Mouse (Mus musculus) liver, embryonic 13.5 days (tissue): ENCODE measurements around the gene Slc35a2. TPM values are rescaled to one million over a fixed set of nuclear protein-coding genes. Genes with fewer than 3 reads are reported as not detected.

ENCODE experiments used
- ATAC-seq: fragments of 200-750 bp; cut with Nextera tagmentation; 2 replicates; pipeline ENCODE4 v1.8.0; 2017; ENCODE audit warnings: low read depth, mild to moderate bottlenecking, moderate number of reproducible peaks, moderate library complexity
- DNase-seq: peaks from one replicate; pipeline ENCODE4 v3.0.0; 2022
- H3K27ac ChIP-seq: fragments of 300-500 bp; sonication (generic); 2 replicates; pipeline ENCODE4 v1.5.1; 2015; ENCODE audit warnings: moderate library complexity, mild to moderate bottlenecking, inconsistent platforms
- H3K27me3 ChIP-seq: fragments of 300-500 bp; sonication (generic); 2 replicates; pipeline ENCODE4 v1.6.1; 2015; ENCODE audit warnings: mild to moderate bottlenecking, inconsistent platforms
- H3K36me3 ChIP-seq: fragments of 300-500 bp; sonication (generic); 2 replicates; pipeline ENCODE4 v1.6.1; 2015; ENCODE audit warnings: mild to moderate bottlenecking, inconsistent platforms
- H3K4me1 ChIP-seq: fragments of 300-500 bp; sonication (generic); replicated peaks from 2 replicates; pipeline ENCODE4 v1.6.1; 2015; ENCODE audit warnings: inconsistent platforms
- H3K4me2 ChIP-seq: fragments of 300-500 bp; sonication (generic); 2 replicates; pipeline ENCODE4 v1.6.1; 2015; ENCODE audit warnings: inconsistent platforms, mild to moderate bottlenecking, moderate library complexity
- H3K4me3 ChIP-seq: fragments of 300-500 bp; sonication (generic); replicated peaks from 2 replicates; pipeline ENCODE4 v1.5.1; 2015; ENCODE audit warnings: mild to moderate bottlenecking, inconsistent platforms
- H3K9ac ChIP-seq: fragments of 300-500 bp; sonication (generic); 2 replicates; pipeline ENCODE4 v1.6.1; 2015; ENCODE audit warnings: mild to moderate bottlenecking, inconsistent platforms
- H3K9me3 ChIP-seq: fragments of 300-500 bp; sonication (generic); replicated peaks from 2 replicates; pipeline ENCODE4 v1.6.1; 2016; ENCODE audit warnings: inconsistent platforms
- WGBS: fragments of 180-500 bp; shearing (Covaris S2); methylation state at CpG from one replicate; pipeline ENCODE4 v1.1.7; 2015; ENCODE audit not compliant: insufficient replicate concordance; 5-methylcytosine and 5-hydroxymethylcytosine counted together
- polyA plus RNA-seq: library from polyadenylated mRNA; unstranded; fragments of >200 nt; fragmentation: Nextera tagmentation; extraction: Ambion mirVana; gene quantifications from 2 replicates; pipeline ENCODE4 v1.2.1, GENCODE M21; 2015

Slc35a2 gene
- polyA plus RNA-seq, 1 experiment from 2014 or later = 17.8 TPM

DNA sequence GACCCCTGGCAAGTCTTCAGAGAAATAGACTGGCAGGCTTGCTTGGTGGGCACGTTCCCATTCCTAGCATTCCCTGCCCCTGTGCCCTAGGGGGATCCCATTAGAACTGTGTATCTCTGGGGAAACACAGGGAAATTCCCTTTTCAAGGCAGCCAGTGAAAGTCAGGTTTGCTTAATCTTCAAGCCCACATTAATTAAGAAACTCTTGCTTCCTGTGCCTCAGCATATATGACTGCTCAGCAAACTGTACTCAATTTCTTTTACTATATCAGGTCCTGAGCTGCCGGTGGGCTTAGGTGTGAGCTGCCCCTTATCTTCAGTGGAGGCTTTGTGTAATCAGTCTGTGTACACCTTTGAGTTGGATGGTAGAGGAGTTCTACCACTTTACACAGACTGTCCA is 18.0 kb upstream of the Slc35a2 start:
- H3K9me3 ChIP-seq = no peaks in the 10 kb centered on the region
- peaks cover 23% of the 10 kb centered on the region for H3K4me1 ChIP-seq
- WGBS = 48% methylated on average over 2 of the region's 2 CpGs
- H3K9ac ChIP-seq = no peak overlapping the region
- DNase-seq (no peak), ATAC-seq (no peak)
- no peak overlapping the region for H3K27ac ChIP-seq
- no peak overlapping the region for H3K4me3 ChIP-seq
- peaks cover 35% of the 10 kb centered on the region for H3K36me3 ChIP-seq
- H3K4me2 ChIP-seq = no peak overlapping the region
- H3K27me3 ChIP-seq = no peaks in the 10 kb centered on the region

DNA sequence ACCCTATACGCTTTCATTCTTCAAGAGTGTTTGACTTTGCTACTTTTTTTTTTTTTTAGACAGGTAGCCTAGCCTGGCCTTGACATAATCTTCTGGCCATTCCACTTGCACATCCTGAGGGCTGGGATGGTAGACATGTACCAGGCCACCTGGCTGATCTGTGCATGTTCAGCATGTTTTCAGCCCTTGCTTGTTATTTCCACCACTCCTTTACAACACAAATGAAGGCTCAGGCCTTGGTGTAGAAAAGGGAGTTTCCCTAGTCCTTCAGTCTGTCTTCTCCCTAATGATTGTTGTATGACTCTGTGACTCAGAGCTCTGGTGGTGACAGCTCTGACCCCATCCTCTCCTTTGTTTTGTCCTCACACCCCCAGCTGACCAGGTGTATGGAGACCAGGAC is 16.7 kb upstream of the Slc35a2 start:
- H3K9ac ChIP-seq = no peak overlapping the region

DNA sequence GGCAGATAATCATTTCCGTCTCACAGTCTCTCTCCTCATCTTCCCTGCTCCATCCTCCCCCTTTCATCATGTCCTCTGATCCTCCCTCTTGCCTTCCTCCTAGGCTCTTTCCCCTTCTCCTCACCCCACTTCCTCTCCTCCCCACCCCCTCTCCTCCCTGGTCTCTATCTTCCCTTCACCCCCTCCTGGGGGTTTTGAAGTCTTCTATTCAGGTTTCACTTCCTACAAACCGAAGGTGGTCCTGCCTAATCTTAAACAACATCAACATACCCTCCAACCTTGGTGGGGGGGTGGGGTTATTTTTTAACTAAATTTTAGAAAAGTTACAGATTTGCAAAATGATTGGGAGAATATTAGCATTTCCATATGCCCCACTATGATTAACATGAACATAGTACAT is 15.3 kb upstream of the Slc35a2 start:
- no peak overlapping the region for H3K4me2 ChIP-seq
- DNase-seq (no peak), ATAC-seq (no peak)
- peaks cover 13% of the 10 kb centered on the region for H3K4me1 ChIP-seq
- H3K27me3 ChIP-seq = no peaks in the 10 kb centered on the region
- no peak overlapping the region for H3K9ac ChIP-seq
- H3K9me3 ChIP-seq = no peaks in the 10 kb centered on the region
- no peak overlapping the region for H3K4me3 ChIP-seq
- WGBS = 41% methylated on average over 2 of the region's 2 CpGs
- H3K27ac ChIP-seq = no peak overlapping the region
- H3K36me3 ChIP-seq = peaks cover 55% of the 10 kb centered on the region

More for the DNA sequence above, 16.7 kb upstream of the Slc35a2 start:
- Histone ChIP-seq H3K4me1 (peaks cover 13% of the 10 kb centered on the region), H3K9me3 (no peaks in the 10 kb centered on the region), H3K27ac (no peak overlapping the region), H3K27me3 (no peaks in the 10 kb centered on the region), H3K4me2 (no peak overlapping the region), H3K36me3 (peaks cover 44% of the 10 kb centered on the region), H3K4me3 (no peak overlapping the region)
- WGBS = 75% methylated on average over 1 of the region's 1 CpGs
- DNase-seq = no peak
- ATAC-seq = no peak

DNA sequence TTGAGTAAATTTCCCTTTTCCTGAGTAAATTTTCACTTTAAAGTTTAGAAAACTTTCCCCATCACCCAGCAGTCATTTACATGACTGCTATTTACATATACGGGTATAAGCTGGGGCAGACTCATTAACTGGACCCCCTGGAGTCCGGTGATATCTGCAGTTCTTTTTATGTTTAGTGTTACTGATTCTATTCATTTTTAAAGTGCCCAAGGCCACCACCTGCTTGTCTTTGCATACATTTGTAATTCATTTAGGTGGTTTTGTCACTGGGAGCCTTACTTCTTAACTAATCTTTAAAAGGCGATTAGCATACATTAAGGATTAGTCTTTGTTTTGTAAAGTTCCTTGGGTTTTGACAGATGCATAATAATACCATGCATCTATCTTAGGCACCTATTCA is 14.0 kb upstream of the Slc35a2 start:
- Histone ChIP-seq H3K4me2 (no peak overlapping the region), H3K4me1 (peaks cover 11% of the 10 kb centered on the region), H3K27ac (no peak overlapping the region), H3K36me3 (peaks cover 68% of the 10 kb centered on the region), H3K4me3 (no peak overlapping the region), H3K9ac (no peak overlapping the region), H3K9me3 (no peaks in the 10 kb centered on the region), H3K27me3 (no peaks in the 10 kb centered on the region)
- 59% methylated on average over 3 of the region's 3 CpGs for WGBS
- ATAC-seq (no peak), DNase-seq (no peak)

DNA sequence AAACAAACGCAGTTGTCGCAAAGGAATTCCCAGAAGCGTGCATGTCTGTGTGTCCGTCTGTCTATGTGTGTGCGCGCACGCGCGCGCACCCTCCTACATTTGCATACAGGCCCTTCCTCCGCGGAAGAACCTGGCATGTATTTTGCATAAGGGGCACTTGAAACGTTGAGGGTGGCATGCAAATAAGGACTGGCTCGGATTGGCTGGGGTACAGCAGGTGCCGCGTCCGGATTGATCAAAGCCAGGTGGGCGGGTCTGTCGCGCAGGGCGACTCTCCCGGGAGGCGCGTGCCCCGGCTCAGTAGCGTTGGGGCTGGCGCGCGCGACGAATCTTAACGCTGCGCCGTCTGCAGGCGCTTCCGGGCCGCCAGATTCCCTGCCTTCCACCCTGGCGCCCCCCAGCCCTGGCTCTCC is 5.8 kb upstream of the Slc35a2 start, which contains the start of gene Pim2:
Pim2 (plus strand) TSS at position 256 of the 413 bp plus-strand sequence.
- H3K27me3 ChIP-seq = no peaks in the 10 kb centered on the region
- H3K27ac ChIP-seq = no peak within 1 kb of the TSS; the same call in 1 of the 2 replicates
- peak within 1 kb of the TSS; percentile 59 for H3K4me3 ChIP-seq
- H3K9ac ChIP-seq = peak within 1 kb of the TSS; percentile 68
- 15% methylated on average over 38 of the region's 38 CpGs for WGBS
- ATAC-seq (peak; percentile 95), DNase-seq (peak; percentile 79)
- H3K4me1 ChIP-seq = peaks cover 24% of the 10 kb centered on the region
- H3K9me3 ChIP-seq = no peaks in the 10 kb centered on the region
- peak within 1 kb of the TSS; percentile 90 for H3K4me2 ChIP-seq
- peaks cover 32% of the 10 kb centered on the region for H3K36me3 ChIP-seq

DNA sequence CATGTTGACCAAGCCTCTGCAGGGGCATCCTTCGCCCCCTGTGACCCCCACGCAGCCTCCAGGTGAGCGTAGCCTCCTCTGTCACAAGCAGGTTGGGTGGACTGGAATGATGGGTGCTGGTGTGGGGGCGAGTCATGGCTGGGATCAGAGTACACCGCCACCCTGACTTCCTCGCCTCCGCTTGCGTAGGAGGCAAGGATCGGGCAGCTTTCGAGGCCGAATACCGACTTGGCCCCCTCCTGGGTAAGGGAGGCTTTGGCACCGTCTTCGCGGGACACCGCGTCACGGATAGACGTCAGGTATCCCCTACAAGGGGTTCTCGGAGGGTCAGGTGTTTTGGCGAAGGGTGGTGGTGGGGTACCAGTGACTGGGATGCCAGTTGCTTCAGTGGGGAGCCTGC is 5.3 kb upstream of the Slc35a2 start:
- no peak for DNase-seq
- no peaks in the 10 kb centered on the region for H3K27me3 ChIP-seq
- H3K9me3 ChIP-seq = no peaks in the 10 kb centered on the region
- H3K9ac ChIP-seq = peak overlapping the region; percentile 68
- H3K27ac ChIP-seq = no peak overlapping the region
- 9% methylated on average over 21 of the region's 21 CpGs for WGBS
- H3K4me2 ChIP-seq = peak overlapping the region; percentile 90
- peaks cover 24% of the 10 kb centered on the region for H3K4me1 ChIP-seq
- H3K36me3 ChIP-seq = peaks cover 27% of the 10 kb centered on the region
- peak overlapping the region; percentile 59 for H3K4me3 ChIP-seq
- peak; percentile 18 for ATAC-seq

DNA sequence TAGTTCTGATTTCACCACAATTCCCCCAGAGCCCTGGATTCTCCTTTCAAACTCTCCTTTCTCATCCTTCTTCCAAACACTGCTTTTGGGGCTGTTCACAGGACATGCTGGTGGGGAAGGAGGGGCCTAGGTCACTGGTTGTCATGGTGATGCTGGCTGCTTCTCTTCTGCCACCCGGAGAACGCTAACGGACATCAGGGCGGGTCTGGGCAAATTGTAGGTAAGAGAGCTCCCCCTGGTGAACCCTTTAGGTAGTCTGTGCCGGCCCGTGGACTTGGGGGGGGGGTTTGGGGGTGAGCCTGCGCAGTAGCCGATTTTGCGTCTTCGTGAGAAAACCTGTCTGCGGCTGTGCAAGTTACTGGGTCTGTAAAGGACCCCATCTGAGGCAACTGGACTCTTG is 4.0 kb upstream of the Slc35a2 start:
- H3K4me1 ChIP-seq = peaks cover 25% of the 10 kb centered on the region
- no peaks in the 10 kb centered on the region for H3K9me3 ChIP-seq
- no peaks in the 10 kb centered on the region for H3K27me3 ChIP-seq
- H3K27ac ChIP-seq = no peak overlapping the region
- 0 out of 2 replicates have a peak overlapping the region, but pooled peaks have one; percentile 16 for H3K4me3 ChIP-seq
- H3K9ac ChIP-seq = no peak overlapping the region
- H3K36me3 ChIP-seq = peaks cover 14% of the 10 kb centered on the region
- no peak for ATAC-seq
- peak; percentile 45 for DNase-seq
- H3K4me2 ChIP-seq = peak overlapping the region; percentile 90
- 7% methylated on average over 11 of the region's 11 CpGs for WGBS

DNA sequence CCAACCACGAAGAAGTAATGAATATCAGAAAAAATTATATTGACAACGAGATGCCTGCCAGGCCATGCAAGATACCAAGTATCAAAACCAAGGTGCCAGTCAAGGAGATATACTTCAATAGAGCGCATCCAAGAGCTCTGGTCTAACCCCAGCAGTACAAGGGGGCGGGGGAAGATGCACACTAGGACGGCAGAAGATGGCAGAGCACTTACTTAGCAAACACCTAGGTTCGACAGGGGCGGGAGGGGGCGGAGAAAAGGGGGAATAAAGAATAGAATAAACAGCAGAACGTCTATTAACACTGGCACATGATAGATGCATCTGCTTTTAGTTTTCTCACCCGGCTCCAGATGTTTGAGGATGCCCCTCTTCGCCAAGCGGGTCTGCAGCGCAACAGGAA is 14.4 kb downstream of the Slc35a2 start:
- Histone ChIP-seq H3K27ac (peak overlapping the region; percentile 67; the same call in 1 of the 2 replicates), H3K9me3 (no peaks in the 10 kb centered on the region), H3K4me2 (peak overlapping the region; percentile 68), H3K4me1 (peaks cover 13% of the 10 kb centered on the region), H3K4me3 (peak overlapping the region; percentile 69), H3K36me3 (peaks cover 21% of the 10 kb centered on the region), H3K9ac (peak overlapping the region; percentile 70), H3K27me3 (no peaks in the 10 kb centered on the region)
- ATAC-seq = no peak
- 26% methylated on average over 13 of the region's 13 CpGs for WGBS
- no peak for DNase-seq

DNA sequence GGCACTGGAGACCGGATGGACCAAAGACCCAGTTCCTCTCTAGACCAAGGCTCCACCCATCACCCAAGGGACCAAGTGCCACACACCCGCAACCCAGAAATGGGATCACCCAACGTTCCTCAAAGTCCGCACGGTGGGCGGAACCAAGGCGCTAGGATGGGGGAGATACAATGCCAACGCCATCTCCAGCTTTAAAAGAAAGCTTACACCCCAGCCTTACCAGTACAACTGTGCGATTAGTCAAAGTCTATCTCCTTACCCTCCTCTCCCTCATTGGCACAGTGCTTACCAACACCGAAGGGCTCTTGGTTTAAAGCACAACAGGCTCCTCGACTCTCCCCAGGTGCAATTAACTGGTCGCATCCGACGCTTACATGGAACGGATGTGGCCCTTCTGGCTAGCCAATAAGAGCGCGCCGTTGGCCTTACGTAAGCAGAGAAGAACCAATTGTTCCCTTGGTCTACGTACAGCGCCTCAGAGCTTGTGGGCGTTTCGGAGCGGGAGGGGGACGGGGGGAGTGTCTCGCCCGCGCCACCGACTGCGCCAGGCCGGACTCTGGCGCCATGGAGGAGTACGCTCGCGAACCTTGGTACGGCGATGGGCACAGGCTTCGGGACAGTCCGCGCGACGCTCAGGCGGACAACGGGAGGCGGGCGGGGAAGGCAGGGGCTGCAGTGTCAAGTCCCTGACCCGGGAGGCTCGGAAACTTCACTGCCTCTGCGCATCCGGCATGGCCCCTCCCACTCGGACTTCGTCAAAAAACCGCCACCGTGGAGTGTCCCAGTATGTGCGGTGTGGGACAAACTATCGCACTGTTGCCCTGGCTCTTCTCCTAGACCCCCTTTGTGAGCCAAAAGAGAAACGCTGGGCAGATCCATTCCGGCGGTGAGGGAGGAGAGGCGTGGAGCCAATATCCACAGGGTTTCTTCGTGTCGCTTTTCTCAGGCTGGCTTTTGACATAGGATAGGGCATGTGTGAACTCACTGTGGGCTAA is 15.3 kb downstream of the Slc35a2 start, which contains the start of the genes Pqbp1 and Timm17b:
Pqbp1 (minus strand) TSS at position 390 of the 995 bp plus-strand sequence.
Timm17b (plus strand) TSS at position 478 of the 995 bp plus-strand sequence.
- Histone ChIP-seq H3K9ac (peak within 1 kb of the TSS; percentile 72), H3K27me3 (no peaks in the 10 kb centered on the region), H3K4me3 (peak within 1 kb of the TSS; percentile 69), H3K9me3 (no peaks in the 10 kb centered on the region), H3K27ac (peak within 1 kb of the TSS; percentile 73), H3K4me2 (peak within 1 kb of the TSS; percentile 75), H3K4me1 (peaks cover 13% of the 10 kb centered on the region), H3K36me3 (peaks cover 18% of the 10 kb centered on the region)
- WGBS = 10% methylated on average over 62 of the region's 62 CpGs
- DNase-seq (peak; percentile 84), ATAC-seq (peak; percentile 99)

DNA sequence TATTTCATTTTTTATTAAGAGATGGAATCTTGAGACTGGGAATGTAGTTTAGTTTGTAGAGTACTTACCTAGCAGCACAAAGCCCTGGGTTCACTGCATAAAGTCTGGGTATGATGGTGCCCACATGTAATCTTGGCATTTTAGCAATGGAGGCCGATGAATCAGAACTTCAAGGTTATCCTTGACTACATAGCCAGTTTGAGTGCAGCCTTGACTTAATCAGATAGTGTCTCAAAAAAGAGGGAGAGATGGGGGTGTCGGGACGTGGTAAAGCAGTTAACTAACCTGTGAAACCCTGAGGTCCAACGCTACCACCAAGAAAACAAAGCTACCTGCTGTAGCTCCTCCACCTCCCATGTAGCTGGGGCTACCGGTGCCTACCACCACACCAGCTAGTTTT is 20.6 kb downstream of the Slc35a2 start:
- Histone ChIP-seq H3K4me1 (peaks cover 8% of the 10 kb centered on the region), H3K27ac (no peak overlapping the region), H3K9ac (no peak overlapping the region), H3K36me3 (peaks cover 12% of the 10 kb centered on the region), H3K9me3 (no peaks in the 10 kb centered on the region), H3K27me3 (no peaks in the 10 kb centered on the region), H3K4me2 (no peak overlapping the region), H3K4me3 (no peak overlapping the region)
- no peak for ATAC-seq
- DNase-seq = no peak
- WGBS = 82% methylated on average over 5 of the region's 5 CpGs

DNA sequence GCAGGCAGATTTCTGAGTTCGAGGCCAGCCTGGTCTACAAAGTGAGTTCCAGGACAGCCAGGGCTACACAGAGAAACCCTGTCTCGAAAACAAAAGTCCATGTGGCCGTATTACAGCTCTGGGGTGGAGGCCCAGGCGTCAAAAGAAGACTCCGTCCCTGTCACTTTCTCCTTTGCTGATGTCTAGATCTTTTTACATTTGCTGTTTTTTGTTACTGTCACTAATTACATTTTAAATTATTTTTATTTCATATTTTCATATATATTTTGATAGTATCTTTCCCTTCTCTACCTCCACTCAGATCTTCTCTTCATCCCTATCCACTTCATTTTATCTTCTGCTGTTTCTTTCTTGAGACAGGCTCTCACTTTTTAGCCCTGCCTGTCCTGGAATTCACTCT is 23.9 kb downstream of the Slc35a2 start, which contains the start of gene Gm10491:
Gm10491 (minus strand) TSS at position 101 of the 400 bp plus-strand sequence.
- DNase-seq (no peak), ATAC-seq (no peak)
- peaks cover 12% of the 10 kb centered on the region for H3K36me3 ChIP-seq
- no peaks in the 10 kb centered on the region for H3K27me3 ChIP-seq
- WGBS = 70% methylated on average over 5 of the region's 5 CpGs
- H3K27ac ChIP-seq = no peak within 1 kb of the TSS
- H3K9ac ChIP-seq = no peak within 1 kb of the TSS
- H3K9me3 ChIP-seq = no peaks in the 10 kb centered on the region
- H3K4me1 ChIP-seq = no peaks in the 10 kb centered on the region
- H3K4me2 ChIP-seq = no peak within 1 kb of the TSS
- no peak within 1 kb of the TSS for H3K4me3 ChIP-seq
